Mouse (Mus musculus) adrenal gland, postnatal 10 days (tissue): ENCODE data around the gene Acsl5. TPM values are rescaled to one million over a fixed set of nuclear protein-coding genes. Genes with fewer than 3 reads are reported as not detected.
A peak's percentile ranks its signal among the peaks of the same experiment; 100 is the strongest.

Experiments used
- DNase-seq: peaks from one replicate; pipeline ENCODE4 v3.0.0; 2021; ENCODE audit warnings: mixed read lengths
- long read RNA-seq, 2 experiments: library from polyadenylated mRNA; stranded (forward); transcript quantifications; one replicate each; pipeline ENCODE4 v2.0.0; 2021
- total RNA-seq, 2 experiments: library from RNA; stranded (reverse); gene quantifications; 2 replicates each; pipeline ENCODE4 v1.2.3; 2021

Acsl5 gene
- total RNA-seq: 100 to 1,000 TPM in 1 of 2 experiments, 10 to 100 TPM in 1; 89.8 to 143 TPM
- long read RNA-seq, experiment 1, full-length matches to known transcripts: 68 of 183 reads
- long read RNA-seq, experiment 1, partial matches to known transcripts: 26 of 183 reads
- long read RNA-seq, experiment 1, other reads (novel, unspliced or antisense): 89 of 183 reads
- long read RNA-seq, experiment 2, full-length matches to known transcripts: 51 of 72 reads
- long read RNA-seq, experiment 2, partial matches to known transcripts: 13 of 72 reads
- long read RNA-seq, experiment 2, other reads (novel, unspliced or antisense): 8 of 72 reads

DNA sequence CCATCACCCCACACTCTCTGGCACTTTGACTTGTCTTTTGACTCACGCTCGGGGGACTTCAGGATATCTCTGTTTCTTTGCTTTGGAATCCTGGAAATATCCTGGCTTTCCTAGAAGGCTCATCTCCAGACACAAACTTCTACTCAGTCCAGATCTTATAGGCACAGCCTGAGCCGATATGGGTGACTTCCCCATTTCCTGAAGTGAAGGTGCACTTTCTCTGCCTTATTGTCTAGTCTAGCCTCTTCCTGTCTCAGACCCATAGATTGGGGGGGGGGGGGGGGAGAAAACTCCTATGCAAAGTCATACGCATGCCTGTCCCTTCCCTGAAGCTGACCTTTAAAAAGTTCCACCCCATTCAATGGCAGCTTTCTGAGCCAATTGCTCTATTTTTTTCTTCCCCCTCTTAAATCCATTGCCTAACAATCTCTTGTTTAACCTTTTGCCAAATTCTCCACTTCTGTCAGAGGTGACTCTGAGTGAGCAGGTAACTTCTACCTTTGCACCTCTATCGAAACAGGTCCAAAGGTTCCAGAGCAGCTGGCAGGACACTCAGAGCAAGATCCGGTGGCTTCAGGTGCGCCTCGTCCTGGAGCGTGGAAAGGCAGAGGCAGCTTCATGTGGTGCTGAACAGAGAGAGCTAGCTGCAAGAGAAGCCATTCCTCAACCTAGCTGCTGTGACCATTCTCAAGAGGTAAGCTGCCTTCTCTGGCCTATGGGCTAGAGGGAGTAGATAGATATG lies at the start of gene Acsl5:
Gene Acsl5, plus strand, starts transcription at position 556 of the 742 bp plus-strand sequence.
- DNase-seq: peak; percentile 19

DNA sequence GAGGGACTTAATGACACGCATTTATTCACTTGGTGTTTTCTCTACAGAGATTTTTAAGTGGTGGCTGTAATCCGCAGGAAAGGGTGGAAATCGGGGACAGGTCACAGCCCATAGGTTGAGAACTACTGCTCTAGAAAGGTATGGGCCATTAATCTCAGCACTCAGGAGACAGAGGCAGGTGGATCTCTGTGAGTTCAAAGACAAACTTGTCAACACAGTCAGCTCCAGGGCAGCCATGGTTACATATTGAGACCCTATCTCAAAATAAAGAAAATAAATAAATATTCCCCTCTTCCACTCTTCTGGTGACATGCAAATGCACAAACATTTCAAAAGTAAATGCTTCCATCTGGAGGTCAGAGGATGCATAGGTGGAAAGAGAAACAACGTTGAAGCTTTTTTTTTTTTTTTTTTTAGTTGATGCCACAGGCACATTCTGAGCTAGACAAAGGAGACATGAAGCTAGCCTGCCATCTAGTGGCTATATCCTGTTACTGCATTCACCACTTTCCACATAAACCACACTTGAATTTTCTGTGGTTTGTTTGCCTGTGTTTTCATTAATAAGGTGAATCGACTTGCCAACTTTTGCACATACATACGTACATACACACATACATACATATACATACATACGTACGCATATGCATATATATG lies 45.1 kb upstream of the Acsl5 start:
- peak; percentile 59 for DNase-seq

DNA sequence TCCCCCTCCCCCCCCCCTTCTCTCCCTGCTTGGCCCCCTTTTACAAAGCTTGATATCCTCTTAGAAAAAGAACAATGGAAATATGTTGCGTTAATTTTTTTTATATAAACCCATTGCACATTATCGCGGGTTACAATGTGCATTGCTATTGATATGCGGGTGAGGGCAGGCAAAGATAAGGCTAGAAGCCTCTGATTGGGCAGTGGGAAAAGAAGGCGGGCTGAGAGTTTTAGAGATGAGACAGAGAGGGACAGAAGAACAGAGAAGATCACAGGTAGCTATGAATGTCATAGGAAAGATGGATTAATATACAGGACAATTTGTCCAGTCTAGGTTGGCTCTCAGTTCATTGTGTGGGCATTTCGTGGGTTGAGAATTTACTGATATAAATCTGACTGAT lies 44.5 kb upstream of the Acsl5 start:
- no peak for DNase-seq

DNA sequence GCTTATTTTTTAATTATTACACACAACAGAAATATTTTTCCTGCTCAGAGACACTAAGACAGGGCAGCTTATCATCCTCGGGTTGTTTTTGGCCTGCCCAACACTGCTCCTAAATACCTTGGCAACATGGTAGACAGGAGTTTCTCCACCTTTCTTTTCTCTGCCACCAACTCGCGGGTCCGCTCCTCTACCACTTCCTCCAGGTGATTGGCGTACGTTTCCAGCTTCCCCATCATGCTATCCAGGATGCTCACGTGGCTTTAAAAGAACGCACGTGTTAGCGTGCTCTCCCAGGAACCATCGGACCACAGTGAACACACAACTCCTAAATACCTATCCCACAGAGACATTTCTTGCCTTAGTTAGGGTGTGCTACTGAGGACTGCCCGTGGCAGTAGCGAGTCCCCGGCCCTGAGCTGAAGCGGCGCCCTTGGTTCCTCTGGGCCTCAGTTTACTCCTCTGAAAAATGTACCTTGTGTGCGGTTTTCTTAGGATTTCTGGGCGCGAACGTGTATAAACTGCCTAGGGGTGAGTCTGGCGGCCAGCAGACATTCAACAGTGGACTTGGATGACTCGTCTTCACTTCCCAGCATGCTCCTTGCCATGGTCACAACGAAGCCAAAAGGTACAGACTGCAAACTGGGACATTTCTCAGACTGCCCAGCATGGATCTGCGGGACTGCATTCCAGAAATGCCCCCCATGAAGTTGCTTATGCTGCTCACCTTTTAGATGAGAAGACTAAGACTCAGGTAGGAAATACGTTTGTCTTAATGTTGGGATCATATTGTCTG lies 43.8 kb upstream of the Acsl5 start:
- DNase-seq: no peak

DNA sequence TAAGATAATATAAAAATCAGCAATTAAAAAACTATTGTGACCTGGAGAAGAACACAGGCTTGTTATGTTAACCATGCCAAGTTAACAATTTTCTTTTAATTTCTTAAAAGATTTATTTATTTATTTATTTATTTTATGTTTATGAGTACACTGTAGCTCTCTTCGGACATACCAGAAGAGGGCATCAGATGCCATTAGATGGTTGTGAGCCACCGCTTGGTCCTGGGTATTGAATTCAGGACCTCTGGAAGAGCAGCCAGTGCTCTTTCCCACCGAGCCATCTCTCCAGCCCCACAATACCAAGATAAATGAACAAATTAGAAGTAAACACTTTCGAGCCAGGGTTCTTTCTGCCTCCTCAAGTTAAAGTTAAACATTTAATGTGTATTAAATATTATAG lies 43.1 kb upstream of the Acsl5 start:
- no peak for DNase-seq

DNA sequence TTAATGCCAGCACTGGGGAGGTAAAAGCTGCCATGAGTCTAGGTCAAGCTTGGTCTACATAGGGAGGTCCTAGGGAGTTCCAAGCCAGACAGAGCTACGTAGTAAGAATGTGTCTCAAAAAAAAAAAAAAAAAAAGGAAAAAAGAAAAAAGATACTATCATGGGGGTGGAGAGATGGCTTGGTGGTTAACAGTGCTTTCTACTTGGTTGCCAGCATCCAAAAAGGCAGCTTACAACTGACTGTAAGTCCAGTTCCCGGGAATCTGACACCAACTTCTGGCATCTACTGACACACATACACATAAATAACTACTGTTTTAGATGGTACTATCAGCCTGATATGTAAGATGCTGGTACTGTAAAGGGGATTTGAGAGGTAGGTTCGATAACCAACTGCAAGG lies 42.7 kb upstream of the Acsl5 start:
- no peak for DNase-seq

DNA sequence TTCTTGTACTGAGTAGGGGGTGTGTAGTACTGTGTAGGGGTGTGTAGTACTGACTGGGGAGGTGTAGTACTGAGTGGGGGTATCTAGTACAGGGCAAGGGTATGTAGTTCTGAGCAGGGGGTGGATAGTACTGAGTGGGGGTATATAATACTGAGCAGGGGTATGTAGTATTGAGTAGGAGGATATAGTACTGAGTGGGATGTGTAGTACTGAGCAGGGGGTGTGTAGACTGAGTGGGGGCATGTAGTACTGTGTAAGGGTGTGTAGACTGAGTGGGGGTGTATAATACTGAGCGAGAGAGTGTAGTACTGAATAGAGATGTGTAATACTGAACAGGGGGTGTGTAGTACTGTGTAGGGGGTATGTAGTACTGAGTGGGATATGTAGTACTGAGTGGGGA lies 40.0 kb upstream of the Acsl5 start:
- DNase-seq: no peak

DNA sequence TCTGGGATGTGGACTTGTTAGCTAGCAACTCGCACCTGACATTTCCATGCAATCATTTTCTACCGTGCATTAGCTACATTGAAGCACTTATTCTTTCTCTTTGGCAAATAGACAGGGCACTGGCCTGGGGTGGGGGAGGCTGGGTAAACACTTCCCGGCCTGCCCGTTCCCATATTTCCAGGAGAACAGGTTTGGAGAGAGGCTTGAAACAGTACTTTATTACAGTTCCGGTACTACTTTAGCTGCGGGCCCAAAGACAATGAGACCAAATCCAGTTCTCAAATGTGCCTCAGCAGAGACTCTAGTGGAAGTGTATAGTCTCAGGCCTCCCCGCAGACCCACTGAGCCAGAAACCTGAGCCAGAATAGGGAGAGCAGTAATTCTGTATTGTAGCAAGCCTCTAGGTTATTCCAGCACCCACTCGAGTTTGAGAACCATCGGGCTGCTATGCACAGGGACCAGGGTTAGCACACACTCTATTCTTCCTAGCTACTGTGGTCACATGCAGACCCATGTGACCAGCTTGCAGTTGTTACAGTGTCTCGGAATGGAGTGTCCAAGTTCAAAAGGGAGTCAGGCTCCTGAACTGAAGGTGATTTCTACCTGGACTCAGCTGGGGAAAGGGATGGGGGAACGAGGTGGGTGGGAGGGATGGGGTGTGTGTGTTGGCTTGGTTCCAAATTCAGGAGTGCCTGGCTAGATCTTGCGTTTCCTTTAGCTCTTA lies 38.0 kb upstream of the Acsl5 start:
- DNase-seq: no peak

DNA sequence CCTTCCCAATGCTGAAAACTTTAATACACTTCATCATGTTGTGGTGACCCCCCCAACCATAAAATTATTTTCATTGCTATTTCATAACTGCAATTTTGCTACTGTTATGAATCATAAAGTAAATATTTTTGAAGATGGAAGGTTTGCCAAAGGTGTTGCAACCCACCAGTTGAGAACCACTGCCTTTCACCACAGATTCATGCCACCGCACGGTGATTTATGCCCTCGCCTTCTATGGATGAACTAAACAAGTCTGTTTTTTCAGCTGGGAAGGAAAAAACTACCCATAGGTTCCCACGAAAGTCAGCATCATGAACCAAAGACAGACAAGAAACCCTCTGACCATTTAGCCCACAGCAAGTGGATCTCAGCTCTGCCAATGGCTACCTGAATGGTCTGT lies 34.9 kb upstream of the Acsl5 start:
- DNase-seq: no peak

DNA sequence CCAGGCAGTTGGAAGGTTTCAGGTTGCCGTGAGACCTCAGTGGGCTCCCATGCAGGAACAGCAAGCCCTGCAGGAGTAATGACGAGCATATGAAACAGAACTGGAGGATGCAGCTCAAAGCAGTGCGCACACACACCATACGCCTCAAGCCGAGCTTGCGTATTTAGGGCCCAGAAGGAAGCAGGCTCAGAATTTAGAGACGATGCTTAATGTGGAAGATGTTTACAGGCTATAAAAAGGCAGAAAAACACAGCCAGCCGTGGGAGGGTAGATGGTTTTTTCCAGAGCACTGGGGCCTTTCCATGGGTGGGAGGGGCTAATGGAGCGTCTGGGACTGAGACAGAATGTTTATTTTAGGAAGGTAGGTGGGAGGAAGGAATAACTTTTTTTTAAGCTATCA lies 34.4 kb upstream of the Acsl5 start:
- DNase-seq: no peak

DNA sequence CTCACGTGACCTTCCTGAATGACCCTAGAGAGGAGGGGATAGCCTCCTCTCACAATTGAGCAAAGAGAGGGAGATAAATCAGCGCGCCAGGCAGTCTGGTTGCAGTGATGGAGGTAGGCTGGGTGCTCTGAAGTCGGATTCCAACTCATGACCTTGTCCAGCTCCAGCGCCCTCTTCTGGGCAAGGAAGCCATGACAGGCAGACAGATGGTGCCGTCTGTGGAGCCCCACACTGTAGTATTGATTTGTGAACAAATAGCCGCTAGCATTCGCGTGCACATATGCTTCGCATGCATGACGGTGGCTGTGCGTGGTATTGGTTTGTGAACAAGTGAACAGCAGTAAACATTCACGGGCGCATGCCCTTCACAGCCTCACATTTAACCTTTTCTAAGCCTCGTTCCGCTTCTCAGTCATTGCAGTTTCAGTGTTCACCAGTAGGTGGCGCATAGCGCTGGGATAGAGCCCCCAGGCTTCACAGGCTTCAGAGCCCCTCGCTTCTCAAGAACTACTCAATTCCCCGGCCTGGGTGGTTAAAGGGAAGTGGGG lies 33.5 kb upstream of the Acsl5 start:
- DNase-seq: peak; percentile 91

DNA sequence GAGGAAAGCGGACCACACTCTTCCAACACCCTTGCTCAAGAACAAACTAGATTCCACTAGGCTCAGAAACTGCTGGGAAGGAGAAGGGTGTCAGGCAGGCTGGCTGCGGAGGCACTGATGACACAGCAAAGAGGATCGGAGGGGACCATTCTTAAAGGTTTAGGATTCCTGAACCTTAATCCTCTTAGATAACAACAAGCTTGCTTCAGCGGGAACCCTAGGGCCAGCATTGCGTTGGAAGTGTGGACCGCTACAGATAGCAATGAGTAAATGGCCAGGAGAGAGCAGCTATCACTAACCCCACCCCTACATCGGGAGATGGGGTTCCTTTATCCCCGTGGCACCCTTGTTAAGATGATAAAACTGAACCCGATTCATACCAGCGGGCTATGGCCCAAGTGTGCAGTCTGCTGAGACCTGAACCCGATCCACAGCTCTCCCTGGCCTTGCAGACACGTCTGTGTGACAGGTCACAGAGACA lies 33.0 kb upstream of the Acsl5 start:
- no peak for DNase-seq

DNA sequence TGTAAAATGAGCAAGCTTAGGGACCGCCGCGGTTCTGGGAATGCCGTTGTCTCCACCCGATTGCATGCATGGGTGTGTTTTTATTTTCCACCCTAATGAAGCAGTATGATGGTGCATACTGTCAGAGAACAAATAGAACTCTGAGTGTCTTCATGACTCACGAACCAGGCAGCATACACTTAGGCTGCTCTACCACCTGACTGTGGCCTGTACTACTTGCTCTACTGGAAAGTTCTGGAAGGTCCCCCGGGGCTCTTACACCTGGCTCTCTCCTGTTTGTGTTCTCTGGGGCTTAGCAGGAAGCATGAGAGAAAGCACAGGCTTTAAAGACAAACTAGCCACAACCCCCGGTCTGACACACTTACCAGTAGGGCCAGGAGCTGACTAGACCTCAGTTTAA lies 32.4 kb upstream of the Acsl5 start:
- no peak for DNase-seq

DNA sequence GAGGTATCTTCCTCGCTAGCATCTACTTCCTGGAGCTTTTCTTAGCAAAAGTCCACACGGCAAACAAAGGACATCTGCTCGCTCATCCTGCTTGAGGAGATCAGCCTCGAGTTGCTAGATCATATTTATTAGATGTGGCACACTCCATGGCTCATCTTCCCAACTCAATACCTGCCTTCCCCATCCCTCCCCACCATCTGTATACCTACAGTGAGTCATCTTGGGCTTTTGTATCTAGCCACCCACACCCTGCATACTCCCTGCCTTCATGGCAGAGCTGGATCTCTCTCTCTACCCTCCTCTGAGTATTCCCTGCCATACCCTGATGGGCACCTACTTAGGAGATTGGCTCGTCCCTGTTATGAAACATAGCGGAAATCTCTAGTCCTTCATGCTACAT lies 30.5 kb upstream of the Acsl5 start:
- no peak for DNase-seq

DNA sequence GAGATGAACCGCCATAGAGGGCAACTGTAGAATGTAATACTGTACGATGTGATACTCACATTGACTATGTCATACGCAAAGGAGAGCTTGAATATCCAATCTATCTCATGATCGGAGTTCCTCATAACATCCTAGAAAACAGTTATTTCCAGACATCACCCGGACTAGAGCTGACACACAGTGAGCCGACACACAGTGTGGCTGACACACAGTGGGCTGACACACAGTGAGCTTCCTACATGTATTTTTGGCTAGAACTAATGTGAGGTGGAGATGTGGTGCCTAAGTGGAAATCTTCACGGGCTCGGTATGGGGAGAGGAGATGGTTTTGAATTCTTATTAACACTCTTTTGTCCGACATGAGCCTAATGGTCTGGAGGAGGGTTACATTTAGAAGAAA lies 29.5 kb upstream of the Acsl5 start:
- no peak for DNase-seq

DNA sequence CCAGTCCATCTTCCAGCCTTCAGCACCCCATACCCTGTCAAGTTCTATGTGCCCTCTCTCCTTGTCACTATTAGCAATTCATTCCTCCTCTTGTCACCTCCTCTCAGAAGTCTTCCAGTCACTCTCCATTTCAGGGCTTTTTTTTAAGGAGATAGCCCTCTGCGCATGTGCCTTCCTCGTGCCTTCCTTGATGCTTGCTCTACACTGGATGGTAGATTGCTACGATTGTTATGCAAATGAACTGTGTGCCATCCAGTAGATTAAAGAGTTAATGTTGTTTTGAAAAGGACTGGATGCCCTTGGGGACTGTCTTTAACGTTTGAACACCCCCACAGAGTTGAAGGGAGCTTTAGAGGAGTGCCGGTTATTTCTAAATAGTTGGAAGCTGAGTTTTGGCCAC lies 25.1 kb upstream of the Acsl5 start:
- DNase-seq: no peak

DNA sequence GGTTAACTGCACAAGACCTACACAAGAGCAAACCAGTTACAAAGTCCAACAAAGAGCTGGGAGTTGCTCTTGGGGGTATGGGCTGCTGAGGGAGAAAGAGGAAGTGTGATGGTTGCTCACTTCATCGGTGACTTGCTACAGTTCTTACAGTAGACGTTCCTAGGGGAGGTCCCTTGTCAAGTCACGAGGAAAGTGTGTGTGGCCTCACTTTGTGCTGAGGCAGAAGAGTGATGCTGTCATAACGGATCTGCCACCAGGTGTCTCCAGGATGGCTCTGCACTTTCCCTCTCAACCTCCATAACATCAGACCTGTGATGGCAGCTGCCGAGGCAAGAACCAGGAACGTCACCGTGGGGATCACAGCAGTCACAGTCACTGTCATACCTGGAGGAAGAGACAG lies 24.6 kb upstream of the Acsl5 start:
- DNase-seq: no peak

DNA sequence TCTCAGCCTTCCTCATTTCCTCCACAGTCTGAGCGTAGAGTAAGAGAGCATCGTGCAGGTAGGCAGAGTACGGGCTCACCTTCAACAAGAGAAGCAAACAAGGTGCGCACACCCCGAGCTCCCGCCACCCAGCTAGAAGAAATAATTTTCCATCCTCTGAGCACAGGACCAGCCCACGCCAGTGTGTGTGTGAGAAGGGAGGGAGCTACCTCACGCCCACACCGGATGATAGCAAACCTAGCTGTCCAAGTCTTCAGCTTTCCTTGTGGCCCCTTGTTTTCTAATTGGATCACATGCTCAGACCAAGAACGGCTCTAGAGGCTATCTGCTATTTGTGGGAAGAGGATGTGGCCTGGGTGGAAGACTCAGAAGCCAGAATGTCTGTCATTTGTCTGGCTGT lies 20.7 kb upstream of the Acsl5 start:
- no peak for DNase-seq

DNA sequence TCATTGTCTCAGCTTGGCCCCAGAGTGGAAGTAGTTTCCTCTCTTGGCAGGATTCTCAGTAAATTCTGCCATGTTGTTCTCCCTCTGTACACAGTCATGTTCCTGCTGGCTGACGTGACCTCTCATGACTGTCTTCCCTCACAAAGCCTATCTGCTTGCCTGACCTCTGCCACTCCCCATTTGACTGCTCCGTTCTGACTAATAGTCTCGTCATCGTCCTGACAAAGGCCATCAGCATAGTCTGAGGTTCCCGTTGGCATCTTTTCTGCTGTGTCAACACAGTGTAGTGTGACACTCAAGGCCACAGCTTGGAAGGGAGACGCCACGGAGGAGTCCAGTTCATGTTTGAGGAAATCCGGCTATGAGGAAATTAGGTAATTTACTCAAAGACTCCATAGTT lies 19.6 kb upstream of the Acsl5 start:
- peak; percentile 76 for DNase-seq

DNA sequence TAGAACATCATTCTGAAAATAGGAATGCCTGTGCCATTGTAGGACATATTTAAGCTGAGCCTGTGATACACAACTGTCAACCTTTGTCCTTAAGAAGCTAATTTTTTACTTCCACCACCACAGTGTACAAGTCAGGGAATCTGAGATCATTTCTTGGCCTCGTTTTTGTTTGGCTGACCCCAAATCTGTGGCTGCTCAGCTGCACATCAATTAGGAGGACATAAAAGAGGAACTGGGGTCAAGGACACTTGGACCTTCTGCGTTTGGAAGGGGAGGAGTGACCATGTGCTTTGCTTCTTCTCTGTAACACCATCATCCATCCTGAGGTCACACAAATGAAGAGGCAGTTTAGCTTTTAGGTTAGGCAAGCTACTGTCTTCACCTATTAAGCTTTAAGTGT lies 15.7 kb upstream of the Acsl5 start:
- DNase-seq: no peak

DNA sequence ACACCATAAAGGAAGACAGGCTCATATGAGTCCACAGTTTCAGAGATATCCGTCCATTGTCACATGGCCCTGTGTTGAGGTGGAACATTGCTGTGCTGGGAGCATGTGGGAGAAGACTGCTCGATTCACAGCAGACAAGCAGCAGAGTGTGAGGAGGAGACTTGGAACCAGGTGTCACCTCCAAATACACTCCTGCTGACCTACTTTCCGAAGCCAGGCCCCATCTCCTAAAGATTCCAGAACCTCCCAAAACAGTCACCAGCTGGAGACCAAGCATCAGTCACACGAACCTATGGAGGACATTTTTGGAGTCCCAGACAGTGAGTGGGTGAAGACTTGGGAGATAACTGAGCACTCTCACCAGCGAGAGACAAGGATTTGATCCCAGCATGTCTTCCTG lies 15.2 kb upstream of the Acsl5 start:
- DNase-seq: no peak
